In the genomic region with DNA sequence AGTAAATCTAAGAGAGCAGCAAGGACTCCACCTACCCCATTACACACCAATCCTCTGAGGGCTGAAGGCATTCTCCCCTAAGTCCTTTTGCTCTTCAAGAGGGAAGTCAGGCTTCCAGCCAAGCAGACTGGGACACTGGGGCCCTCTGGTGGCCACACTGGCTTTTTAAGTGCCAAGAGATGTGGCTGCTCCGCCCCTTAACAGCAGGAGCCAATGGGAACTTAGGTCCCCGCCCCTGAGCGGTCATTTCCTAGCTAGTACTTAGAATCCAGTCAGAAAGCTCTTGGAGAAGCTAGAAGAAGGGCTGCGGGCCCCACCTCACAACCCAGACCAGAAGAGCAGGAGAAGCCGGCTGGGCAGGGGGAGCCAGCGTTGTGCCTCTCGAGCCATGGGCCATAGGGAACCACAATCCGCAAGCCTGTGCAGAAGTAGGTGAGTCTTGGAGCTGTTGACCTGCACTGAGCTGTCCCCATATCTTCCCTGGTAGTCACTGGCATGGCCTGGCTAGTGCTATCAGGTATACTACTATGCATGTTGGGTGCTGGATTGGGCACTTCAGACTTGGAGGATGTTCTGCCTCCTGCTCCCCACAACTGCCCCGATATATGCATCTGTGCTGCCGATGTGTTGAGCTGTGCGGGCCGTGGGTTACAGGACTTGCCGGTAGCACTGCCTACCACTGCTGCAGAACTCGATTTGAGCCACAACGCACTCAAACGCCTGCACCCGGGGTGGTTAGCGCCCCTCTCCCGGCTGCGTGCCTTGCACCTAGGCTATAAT, we compare ENCODE assay signal across 8 mouse cellular contexts. TPM values are rescaled to one million over a fixed set of nuclear protein-coding genes. Genes with fewer than 3 reads are reported as not detected.
A peak's percentile ranks its signal among the peaks of the same experiment; 100 is the strongest.
DNase-seq lines count a peak whose midpoint lies in the region; ATAC-seq lines count a peak whose summit lies in the region.

A gene (plus strand): TSS at position 275 of the 780 bp plus-strand sequence.

- DNase-seq in adrenal gland, adult (ENCODE audit: inconsistent age in 2 of 2, low spot score in 1 of 2) = peak; percentile 96 to 99
- peak; percentile 98 for DNase-seq in embryo, embryonic 10.5 days (ENCODE audit: low spot score)
- DNase-seq in gastrocnemius, postnatal 14 days = peak; percentile 95
- DNase-seq in left cerebral cortex, postnatal 10 days (ENCODE audit: extremely low spot score in 1 of 2, low spot score in 2 of 2) = peak; percentile 95 to 96
- peak; percentile 92 for DNase-seq in right cerebral cortex, postnatal 25 days
- peak; percentile 94 to 96 for DNase-seq in urinary bladder, postnatal 4 days (ENCODE audit: low spot score in 2 of 2)

- intact Hi-C loops in gastrocnemius, postnatal 14 days (cut with DNase I; ENCODE audit: low total_unique reads) = no loop called here
- intact Hi-C loops in left cerebral cortex, postnatal 10 days (cut with DNase I) = loop anchor here (5.0 kb wide), 1 partner anchor 91 kb away; no protein-coding TSS in a partner anchor

- ATAC-seq in inflammation-experienced regulatory T-cells, adult 6 months = peak; percentile 68
- peak; percentile 69 for ATAC-seq in megakaryocyte-erythroid progenitor cell, adult 5-6 weeks (replicated peaks; ENCODE audit: low FRiP score, low TSS enrichment, poor library complexity, severe bottlenecking)

RNA-seq across cellular contexts. Expression of the gene that starts here (rescaled TPM):
- total RNA-seq in gastrocnemius, postnatal 14 days (2021) = 1 to 10 TPM; 1.0 to 2.4 TPM
- 1 to 10 TPM in 2 of 3 experiments, under 1 TPM in 1; 0.69 to 3.9 (median 1.9) TPM for polyA plus RNA-seq in inflammation-experienced regulatory T-cells, adult 6 months (2017; shearing (Covaris generic))
- 1 to 10 TPM; 1.8 to 2.0 TPM for total RNA-seq in left cerebral cortex, postnatal 10 days (2021)
- total RNA-seq in megakaryocyte-erythroid progenitor cell, adult 5-6 weeks (2014; fragmentation: Nextera tagmentation) = 0.92 TPM in 1 of 2 replicates, not detected in the other
- total RNA-seq in megakaryocyte-erythroid progenitor cell, adult 5-6 weeks (2017) = 1.1 and 3.1 TPM in 2 replicates

Comparison
In these comparisons a context has a peak if more than half of its experiments do, and no peak if none do; other contexts are left out.
1. Peak in every context shown above with its lines: DNase-seq and ATAC-seq.